Mouse (Mus musculus): ENCODE measurements at regions not wholly inside any gene's neighbourhood (a gene's known extent, or its start where the extent isn't known, plus 50 kb on each side); places are given as distances from the start of the nearest gene placed in this dataset.

- TF ChIP-seq CTCF (IDR thresholded peaks at IDR 0.05; ENCODE audit: low read depth) (no peak), EP300 (optimal IDR thresholded peaks at IDR 0.05) (no peak)
Observed at GRCm38 (mm10) chr10:26571377-26571776, 181.8 kb upstream of the Arhgap18 start.
